Mouse (Mus musculus) adipose tissue, adult 10 weeks (tissue): Measurements from ENCODE around the gene Uxt. TPM values are rescaled to one million over a fixed set of nuclear protein-coding genes. Genes with fewer than 3 reads are reported as not detected.

Experiments
- polyA plus RNA-seq: library from polyadenylated mRNA; stranded (reverse); fragments of 350-450 nt; fragmentation: Illumina TruSeq; extraction: RNeasy Lipid Tissue Mini Kit (QIAGEN cat#74804); gene quantifications from one replicate; pipeline ENCODE4 v1.2.3, GENCODE M21; 2014; ENCODE audit warnings: low read depth, low replicate concordance

Gene Uxt
- 45.8 TPM for polyA plus RNA-seq

GRCm38 (mm10) chrX:20961477-20962378 is at the start of gene Uxt:
TSS of gene Uxt (minus strand) at chrX:20962017.

GRCm38 (mm10) chrX:20950191-20950880 is 11.5 kb downstream of the Uxt start, which contains the start of gene Elk1:
TSS of gene Elk1 (minus strand) at chrX:20950608.

GRCm38 (mm10) chrX:20931364-20931763 is 30.5 kb downstream of the Uxt start, which contains the start of gene Cfp:
TSS of gene Cfp (minus strand) at chrX:20931555.

GRCm38 (mm10) chrX:20920844-20921364 is 40.9 kb downstream of the Uxt start, which contains the start of gene Syn1:
TSS of gene Syn1 (minus strand) at chrX:20921004.

Other genes starting within 250 kb of the Uxt start
- gene Araf, start 164.2 kb downstream of the Uxt start, polyA plus RNA-seq = 192 TPM
- gene Timp1, start 91.9 kb downstream of the Uxt start, polyA plus RNA-seq = 12.7 TPM
- gene Syn1, start 41.0 kb downstream of the Uxt start, polyA plus RNA-seq = 0.29 TPM
- gene Cfp, start 30.5 kb downstream of the Uxt start, polyA plus RNA-seq = 36.4 TPM
- gene Elk1, start 11.4 kb downstream of the Uxt start, polyA plus RNA-seq = 11.7 TPM
- 9.3 TPM for gene Zfp182, start 100.3 kb upstream of the Uxt start, polyA plus RNA-seq
- gene Spaca5, start 106.4 kb upstream of the Uxt start, polyA plus RNA-seq = 0.98 TPM
- gene Zfp300, start 127.5 kb upstream of the Uxt start, polyA plus RNA-seq = 1.0 TPM
- gene Ssxa1, start 153.8 kb upstream of the Uxt start, polyA plus RNA-seq = not detected
- not detected for gene Gm21876, start 213.6 kb upstream of the Uxt start, polyA plus RNA-seq